1 mouse cellular context compared by ENCODE assay signal in the genomic region with DNA sequence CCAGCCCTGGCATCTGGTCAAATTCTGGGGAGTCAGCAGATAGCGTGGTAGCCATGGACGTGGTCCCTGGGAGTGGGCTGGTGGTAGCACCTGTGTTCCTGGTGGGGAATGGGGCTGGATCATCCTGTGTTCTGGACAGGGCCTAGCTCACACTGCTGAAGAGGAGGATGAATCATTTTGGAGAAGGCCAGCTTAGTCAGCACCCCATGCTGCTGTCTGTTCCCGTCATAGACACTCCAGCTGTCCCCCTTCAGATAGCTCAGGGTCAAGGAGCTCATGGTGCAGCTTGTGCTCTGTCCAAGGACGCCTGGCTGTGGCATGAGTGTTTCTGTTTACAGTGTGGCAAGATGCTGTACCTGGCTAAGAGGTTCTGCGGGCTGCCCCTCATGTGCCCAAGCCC.
A peak's percentile ranks its signal among the peaks of the same experiment; 100 is the strongest.
TF ChIP-seq lines count a peak whose summit lies in the region.

No protein-coding gene starts in this region.

TF ChIP-seq in C2C12, 6 proteins besides CTCF, POLR2A, EP300 and RAD21:
- TF ChIP-seq MYOD1 (IDR thresholded peaks at IDR 0.05; ENCODE audit: control insufficient read depth, insufficient read length, low read depth) (peak; percentile 49), CEBPB (IDR thresholded peaks at IDR 0.05; ENCODE audit: low read depth) (no peak), MAX (IDR thresholded peaks at IDR 0.05) (no peak)
